Mouse (Mus musculus) R1 (cell line): ENCODE measurements around the gene Eif2ak1.

Source experiments
- DNase-seq: peaks from one replicate; pipeline ENCODE4 v3.0.0-alpha.2; 2018; ENCODE audit warnings: low read depth, low spot score

Eif2ak1 gene

DNA sequence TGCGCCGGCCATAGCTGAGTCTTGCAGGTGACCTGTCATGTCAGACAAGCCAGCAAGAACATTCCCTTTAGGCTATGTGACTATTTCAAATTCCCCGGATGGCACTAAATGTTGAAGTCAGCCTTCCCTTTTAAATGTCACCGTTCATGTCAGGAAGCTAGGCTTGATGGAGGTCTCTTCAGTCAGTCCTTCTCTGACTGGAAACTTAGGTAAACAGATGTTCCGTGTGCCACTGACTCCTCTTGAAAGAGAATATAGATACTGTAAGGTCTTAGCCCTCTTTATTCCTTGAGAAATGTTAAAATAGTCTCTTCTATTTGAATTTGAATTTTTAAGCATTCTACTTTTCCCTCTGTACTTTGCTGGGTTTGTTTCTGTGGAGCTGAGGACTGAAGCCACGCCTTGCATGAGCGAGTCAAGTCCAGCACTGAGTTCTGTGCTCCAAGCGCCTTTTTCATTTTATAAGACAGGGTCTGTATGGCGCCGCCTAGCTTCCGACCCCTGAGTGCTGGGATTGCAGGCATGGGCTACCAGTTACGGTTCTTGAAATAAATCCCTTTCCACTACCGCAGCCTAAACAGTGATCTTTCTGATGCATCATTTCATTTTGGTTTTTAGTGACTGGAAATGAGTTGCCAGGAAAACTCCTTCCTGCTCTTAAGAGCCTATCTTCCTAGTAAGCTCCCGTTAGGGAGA lies 80.2 kb downstream of the Eif2ak1 start, which contains the start of gene Ankrd61:
Gene Ankrd61 (minus strand): TSS at position 51 of the 696 bp plus-strand sequence.
- DNase-seq = peak; percentile 55

DNA sequence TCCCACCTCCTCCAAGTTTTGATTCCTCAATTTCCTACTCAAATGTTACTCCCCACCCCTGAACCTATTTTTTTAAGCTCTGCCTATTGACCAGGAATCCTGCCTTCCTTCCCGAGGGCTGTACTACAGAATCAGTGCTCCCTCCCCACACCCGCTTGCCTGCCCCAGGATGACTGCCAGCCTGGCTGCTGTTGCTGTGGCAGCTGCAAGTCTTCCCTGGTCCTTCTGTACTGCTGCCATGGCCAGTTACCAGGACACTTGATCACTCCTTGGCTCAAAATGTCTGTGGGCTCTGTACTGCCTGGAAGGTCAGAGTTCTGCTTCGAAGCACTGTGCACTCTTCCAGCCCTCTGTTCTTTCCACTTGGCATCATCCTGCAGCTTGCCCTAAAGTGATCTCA lies 84.5 kb downstream of the Eif2ak1 start:
- no peak for DNase-seq

DNA sequence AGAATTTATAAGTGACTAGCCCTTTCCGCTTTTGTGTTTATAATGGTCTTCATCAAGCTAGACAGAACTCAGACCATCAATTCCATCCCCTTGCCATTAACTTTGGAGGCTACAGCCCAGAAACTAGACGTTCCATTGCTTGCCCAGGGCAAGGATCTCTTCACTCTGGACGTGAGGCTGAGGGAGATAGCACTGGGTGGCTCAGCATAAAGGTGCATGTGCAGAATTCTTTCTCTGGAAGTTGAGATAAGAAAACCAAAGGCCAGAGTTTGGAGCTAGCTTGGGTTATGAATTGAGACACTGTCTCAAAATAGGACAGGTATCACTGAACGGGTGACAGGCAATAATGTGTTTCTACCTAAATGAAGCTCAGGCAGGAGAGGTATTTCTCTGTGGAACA lies 86.2 kb downstream of the Eif2ak1 start:
- DNase-seq = no peak

DNA sequence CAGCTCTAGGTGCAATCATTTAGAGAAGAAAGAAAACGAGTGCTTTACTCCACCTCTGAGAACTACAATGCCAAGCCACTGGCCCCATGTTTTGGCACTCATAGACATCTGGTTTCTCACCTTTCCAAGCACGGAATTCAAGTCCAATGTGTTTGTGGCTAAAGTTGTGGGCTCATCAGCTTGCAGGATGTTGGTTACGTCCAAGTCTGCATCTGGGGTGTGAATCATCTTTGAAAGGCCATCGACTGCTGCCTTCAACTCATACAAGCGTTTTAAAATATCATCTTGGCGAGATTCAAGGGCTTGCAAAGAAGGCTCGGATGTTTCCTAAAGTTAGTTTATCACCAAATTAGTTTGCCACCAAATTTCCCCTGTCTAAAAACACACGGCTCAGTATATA lies 88.8 kb downstream of the Eif2ak1 start:
- DNase-seq = no peak

DNA sequence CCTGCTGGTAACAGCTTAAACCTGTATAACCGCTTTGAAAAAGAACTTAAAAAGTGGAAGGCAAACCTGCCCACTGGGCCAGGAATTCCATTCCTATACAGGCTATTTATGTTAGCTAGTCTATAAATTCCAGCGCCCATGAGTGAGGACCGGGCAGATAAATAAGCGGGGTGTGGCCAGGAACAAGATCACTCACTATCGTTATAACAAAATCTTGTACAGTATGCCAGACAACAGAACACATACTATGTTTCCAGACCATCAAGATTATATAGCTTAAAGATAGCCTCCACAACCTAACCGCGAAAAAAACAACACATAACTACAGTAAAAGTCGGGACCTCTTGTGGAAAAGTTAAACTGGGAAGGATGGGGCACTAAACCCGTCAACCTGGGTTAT lies 91.3 kb downstream of the Eif2ak1 start:
- peak; percentile 40 for DNase-seq

DNA sequence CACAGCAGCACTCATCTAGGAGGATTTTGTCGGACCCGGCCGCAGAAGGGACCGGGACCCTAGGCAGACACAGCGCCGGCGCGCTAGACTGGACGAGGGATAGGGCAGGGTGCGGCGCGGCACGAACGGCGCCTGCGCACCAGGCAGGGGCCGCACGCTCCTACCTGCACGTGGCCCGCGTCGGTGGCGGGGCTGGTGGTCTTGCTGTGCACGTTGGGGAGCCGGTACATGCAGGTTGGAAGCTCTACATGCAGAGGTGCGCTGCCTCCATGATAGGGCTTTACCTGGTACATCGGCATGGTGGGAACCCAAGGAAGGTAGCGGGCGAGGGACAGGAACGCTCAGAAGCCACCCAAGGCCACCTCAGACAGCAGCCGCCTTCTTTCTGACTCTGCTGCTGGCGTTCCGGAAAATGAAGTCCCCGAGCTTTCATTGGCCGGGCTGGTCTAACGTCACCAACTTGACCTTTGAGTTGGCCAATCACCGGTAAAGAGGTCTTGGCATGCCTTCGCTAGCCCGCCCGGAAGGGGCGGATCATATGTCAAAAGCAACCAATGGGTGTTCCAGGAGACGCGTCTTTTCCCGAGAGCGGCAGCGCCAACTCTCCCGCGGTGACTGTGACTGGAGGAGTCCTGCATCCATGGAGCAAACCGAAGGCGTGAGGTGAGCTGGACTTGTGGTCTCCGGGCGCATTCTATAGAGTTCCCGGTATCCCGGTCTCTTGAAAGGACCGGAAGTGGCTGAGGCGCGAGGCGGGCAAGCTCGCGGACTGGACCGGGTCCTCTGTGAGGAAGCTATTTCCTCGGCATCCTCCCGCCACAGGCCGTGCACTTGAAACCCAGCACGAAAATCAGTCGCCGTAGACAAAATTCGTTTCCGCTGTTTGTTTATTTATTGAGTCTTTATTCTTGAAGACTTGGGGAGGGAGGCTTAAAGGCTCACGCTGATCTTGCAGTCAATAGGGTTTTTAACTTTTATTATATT lies 92.1 kb downstream of the Eif2ak1 start, which contains the start of the genes Aimp2 and Pms2:
Gene Aimp2 (minus strand): TSS at position 431 of the 984 bp plus-strand sequence.
Gene Pms2 (plus strand): TSS at position 548 of the 984 bp plus-strand sequence.
- peak; percentile 100 for DNase-seq

DNA sequence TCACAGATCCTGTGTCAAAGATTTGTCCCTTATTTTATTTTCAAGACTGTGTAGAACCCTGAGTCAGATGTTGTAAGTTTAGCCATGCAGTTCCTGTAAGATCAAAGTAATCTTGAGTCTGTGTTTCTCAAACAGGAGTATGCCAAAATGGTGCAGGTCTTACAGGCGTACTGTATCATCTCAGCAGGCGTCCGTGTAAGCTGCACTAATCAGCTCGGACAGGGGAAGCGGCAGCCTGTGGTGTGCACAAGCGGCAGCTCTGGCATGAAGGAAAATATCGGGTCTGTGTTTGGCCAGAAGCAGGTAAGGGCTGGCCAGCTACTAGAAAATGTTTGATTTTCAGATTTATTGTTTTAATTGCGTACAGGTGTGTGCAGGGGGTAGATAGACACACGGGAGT lies 98.6 kb downstream of the Eif2ak1 start:
- DNase-seq = no peak

DNA sequence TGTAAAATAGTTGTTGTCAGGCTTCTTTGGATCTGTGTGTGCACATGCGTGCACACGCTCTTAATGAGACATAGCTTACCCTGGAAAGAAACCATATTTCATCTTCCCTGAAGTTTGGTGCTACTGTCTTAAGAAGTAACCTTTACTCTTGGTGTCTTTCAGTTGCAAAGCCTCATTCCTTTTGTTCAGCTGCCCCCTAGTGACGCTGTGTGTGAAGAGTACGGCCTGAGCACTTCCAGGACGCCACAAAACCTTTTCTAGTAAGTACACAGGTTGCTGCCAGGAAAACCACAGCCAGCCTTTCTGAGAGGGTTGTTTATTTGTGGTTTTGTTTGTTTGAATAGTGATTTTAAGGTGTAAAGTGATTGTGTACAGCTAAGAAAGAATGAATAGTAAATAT lies 99.8 kb downstream of the Eif2ak1 start:
- DNase-seq = peak; percentile 77

DNA sequence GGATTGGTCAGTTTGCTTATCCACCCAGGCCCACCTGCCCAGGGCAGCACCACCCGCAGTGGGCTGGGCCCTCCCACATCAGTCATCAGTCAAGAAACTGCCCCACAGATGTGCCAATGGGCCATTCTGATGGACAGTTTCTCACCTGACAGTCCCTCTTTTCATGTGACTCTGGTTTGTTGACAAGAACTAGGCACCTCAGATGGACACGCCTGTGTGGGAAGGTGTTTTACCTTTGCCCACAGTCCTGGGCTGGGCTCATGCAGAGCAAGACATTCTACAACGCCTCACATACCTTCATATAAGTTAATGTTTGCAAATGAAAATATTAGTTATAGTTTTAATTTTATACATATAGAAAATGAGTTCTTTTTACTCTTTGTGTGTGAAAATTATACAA lies 100.5 kb downstream of the Eif2ak1 start:
- no peak for DNase-seq

DNA sequence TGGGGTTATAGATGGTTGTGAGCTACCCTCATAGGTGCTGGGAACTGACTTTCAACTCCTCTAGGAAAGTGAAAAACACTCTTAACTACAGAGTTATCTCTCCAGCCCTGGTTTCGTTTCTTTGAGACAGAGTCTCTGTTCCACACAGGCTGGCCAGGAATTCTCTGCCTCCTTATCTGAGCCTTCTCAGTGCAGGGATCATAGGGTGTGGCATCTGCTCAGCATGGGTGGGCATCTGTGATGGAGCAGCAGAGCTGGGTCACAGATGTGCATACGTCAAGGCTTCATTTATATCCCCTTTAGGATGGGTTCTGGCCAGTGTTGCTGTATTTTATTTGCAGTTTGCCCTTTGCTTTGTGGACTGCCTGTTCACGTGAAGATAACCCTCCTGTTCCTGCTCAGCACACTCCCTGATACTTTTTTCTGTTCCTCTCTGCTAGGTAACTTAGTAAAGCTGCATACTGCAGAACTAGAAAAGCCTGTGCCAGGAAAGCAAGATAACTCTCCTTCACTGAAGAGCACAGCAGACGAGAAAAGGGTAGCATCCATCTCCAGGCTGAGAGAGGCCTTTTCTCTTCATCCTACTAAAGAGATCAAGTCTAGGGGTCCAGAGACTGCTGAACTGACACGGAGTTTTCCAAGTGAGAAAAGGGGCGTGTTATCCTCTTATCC lies 107.3 kb downstream of the Eif2ak1 start:
- DNase-seq = no peak

DNA sequence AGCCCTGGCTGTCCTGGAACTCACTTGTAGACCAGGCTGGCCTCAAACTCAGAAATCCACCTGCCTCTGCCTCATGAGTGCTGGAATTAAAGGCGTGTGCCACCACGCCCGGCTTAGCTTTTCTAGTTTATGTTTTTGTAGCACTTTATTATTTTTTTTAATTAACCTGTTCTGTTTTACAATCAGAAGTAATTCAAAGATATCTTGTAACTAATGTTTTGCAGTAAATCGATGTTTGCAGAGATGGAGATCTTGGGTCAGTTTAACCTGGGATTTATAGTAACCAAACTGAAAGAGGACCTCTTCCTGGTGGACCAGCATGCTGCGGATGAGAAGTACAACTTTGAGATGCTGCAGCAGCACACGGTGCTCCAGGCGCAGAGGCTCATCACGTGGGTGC lies 110.3 kb downstream of the Eif2ak1 start, which contains the start of gene Gm42421:
Gene Gm42421 (plus strand): TSS at position 301 of the 400 bp plus-strand sequence.
- no peak for DNase-seq

DNA sequence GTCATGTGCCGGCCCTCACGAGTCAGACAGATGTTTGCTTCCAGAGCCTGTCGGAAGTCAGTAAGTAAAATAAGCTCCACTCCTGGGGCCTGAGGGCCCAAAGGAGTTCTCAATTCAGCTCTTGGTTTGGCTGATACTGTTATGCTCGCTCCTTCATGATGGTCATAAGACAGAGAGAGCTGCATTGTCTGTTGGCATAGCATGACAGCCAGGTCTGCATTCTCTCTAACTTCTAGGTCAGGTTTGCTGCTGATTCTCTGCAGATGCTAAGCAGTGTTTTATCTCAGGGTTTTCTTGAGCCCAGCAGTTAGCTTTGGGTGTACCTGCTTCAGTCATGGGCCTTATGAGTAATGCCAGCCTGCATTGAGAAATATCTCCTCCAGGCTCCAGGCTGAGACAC lies 111.7 kb downstream of the Eif2ak1 start:
- no peak for DNase-seq

DNA sequence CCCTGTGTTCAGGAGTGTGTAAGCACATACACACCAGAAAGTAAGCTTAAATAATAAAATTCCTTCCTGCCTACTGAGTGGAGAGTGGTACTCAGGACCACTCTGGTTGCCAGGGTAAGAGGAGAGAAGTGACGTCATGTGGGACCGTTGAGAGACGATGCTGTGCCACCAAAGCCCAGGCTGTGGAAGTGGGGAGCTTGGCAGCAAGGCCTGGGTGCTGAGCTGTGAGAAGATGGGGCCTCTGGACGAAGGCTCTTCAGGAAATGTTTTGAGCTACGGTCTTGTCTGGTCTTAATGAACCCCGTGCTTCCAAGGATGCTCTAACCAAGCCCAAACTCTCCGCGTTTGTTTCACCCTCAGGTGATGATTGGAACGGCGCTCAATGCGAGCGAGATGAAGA lies 113.1 kb downstream of the Eif2ak1 start:
- DNase-seq = no peak

DNA sequence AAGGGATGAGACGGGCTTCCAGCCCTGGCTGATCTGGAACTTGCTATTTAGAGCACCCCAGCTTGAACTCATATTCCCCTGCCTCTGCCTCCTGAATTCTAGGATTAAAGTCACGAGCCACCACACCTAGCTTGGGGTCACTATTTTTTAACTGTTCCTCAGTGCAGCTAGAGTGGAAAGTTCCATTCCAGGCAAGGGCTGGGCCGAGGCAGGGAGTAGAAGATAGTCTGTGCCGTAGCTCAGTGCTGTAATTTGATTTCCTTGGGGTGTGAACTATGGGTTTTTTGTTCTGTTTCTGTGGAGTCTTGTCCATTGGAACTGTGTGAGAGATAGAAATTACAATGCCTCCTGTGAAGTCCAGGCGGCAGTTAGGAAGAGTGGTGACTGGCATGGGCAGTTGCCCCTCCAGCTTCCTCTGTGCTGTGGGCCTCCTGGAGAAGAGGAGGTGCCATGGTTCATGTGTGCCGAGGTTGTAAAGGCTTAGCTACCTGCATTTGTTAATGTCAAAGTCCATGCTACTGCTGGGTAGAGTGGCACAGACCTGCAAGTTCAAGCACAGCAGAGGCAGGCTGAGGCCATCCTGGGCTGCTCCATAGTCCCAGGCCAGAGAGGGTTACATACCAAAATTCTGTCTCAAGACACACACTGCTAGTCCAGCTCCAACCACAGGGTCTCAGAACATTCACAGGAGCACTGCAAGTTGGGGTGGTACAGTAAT lies 114.4 kb downstream of the Eif2ak1 start:
- no peak for DNase-seq

DNA sequence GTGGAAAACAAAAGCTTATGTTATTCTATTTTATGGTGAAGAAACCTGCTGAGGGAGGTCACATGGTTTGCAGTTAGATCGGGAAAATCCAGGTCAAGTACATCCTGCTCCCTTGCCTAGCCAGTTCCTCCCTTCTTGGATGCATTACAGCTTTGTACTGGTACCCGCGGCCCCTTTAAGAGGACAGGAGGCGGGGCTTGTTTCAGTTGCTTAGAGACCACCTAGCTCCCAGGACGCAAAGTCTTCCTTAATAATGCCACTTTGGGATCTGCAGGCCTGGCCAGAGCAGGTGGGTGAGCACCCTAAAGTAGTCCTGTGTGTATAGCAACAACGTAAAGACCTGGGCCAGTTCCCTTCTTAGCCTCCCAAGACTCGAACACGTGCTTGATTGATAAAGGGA lies 115.2 kb downstream of the Eif2ak1 start, which contains the start of gene Rsph10b:
Gene Rsph10b (plus strand): TSS at position 205 of the 400 bp plus-strand sequence.
- DNase-seq = peak; percentile 75

DNA sequence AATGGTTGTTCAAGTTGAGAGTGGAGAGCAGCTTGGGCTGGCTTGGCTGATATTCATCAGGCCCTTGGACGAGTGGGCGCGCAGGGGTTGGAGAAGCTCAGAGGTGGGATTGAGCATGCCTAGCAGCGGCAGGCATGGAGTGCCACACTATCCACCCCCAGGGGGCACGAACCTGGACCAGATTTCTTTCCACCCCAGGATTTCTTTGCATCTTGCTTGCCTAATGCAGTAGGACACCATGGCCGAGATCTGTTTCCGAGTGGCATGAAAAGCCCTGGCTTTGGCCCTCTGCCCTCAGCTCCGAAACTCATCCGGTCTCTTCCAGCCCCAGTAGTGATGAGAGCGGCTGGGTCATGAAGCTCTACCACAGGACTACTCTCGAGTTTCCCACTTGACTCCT lies 115.8 kb downstream of the Eif2ak1 start:
- no peak for DNase-seq

DNA sequence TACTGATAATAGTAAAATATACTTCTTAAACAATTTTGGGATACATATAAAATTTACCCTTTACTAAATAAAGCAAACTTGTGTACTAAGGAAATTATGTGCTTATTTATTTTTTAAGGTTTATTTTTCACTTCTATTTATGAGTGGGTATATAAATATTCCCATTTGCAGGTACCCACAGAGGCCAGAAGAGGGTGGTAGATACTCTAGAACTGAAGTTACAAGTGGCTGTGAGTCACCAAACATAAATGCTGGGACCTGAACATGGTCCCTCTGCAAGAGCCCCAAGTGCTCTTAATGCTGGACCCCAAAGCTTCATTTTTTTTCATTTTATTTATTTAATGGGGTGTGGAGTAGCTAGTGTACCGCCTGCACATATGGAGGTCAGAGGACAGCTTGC lies 116.3 kb downstream of the Eif2ak1 start:
- DNase-seq = no peak

DNA sequence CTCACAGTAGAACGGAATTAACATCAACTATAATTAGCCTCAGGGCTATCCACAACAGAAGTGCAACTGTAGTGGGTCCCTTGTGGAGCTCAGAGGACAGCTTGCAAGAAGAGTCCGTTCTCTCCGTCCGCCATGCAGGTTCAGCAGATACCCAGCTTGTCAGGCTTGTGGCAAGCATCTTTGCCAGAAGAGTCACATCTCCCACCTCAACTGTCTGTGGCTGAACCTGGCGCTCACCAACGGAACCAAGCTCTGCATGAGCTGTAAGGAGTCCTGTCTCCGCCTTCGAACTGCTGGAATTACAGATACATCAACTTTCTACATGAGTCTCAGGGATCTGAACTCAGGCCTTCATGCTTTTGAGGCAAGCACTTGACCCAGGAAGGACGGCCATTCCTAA lies 118.6 kb downstream of the Eif2ak1 start:
- DNase-seq = no peak

DNA sequence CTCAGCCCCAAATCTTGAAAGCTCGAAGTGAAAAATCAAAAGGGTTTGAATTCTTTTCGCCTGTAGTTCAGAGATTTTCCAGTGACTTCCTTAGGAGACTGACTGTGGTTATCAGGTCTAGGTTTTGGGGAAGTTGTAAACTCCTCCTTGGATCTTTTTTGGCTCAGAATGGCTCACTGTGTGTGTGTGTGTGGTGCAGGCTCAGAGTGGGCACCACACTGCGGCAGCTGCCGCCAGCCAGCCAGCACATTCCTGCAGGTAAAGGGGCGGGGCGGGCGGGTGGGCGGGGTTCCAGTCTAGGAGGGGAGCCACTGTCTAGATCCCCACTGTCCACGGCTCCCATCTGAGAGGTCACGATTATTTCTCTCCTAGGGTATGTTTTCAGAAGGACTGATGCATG lies 124.0 kb downstream of the Eif2ak1 start:
- DNase-seq = peak; percentile 28

DNA sequence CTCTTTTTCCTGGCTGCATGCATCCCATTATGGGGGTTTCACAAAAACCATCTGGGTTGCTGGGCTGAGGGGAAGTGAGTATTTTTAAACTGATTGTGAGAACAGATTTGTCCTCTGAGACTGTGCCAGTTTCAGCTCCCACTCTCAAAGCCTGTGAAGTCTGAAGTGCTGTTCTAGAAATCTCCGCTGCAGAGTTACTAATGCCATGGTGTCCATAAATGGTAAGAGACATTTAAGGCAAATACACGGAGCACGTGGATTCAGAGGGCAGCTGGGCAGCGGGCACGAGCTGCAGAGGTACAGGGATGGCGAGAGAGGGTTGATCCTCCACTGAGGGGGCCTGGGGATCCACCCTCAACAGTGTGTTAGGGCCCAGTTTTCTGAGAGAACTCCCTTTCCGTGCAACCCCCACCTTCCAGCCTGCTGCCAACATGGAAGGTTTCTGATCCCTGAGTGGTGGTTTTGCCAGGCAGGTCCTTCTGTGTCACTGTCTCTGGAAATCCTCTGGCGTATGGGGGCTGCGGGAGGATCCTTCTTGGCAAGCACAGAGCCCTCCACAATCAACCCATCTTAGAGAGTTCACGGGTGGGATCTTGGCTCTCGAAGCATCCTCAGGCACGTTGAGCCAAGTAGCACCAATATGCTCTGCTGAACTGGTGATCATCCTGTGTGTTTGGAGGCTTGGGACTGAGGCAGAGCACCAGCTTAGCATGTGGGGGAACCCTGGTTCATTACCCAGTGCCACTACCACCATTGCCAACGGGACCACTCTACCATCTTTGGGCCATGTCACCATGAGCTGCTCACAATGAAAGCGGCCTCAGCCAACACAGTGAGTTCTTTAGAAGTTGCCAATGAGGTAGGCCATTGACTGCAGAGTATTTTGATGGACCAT lies 125.9 kb downstream of the Eif2ak1 start:
- no peak for DNase-seq
